Mouse (Mus musculus) erythroblast, embryonic 14.5 days (primary cell): Measurements from ENCODE around the gene Itga9. TPM values are rescaled to one million over a fixed set of nuclear protein-coding genes. Genes with fewer than 3 reads are reported as not detected.

Source experiments
- H3K27me3 ChIP-seq: 2 replicates; pipeline ENCODE4 v1.6.1; 2012; ENCODE audit warnings: inconsistent platforms; ENCODE audit not compliant: control insufficient read depth
- H3K36me3 ChIP-seq: 2 replicates; pipeline ENCODE4 v1.6.1; 2012; ENCODE audit warnings: mild to moderate bottlenecking, inconsistent platforms; ENCODE audit not compliant: control insufficient read depth
- H3K4me1 ChIP-seq: 2 replicates; pipeline ENCODE4 v1.6.1; 2012; ENCODE audit warnings: inconsistent platforms; ENCODE audit not compliant: control insufficient read depth
- H3K4me3 ChIP-seq: replicated peaks from 2 replicates; pipeline ENCODE3; 2012; ENCODE audit warnings: moderate library complexity, mild to moderate bottlenecking, inconsistent platforms
- H3K9me3 ChIP-seq: 2 replicates; pipeline ENCODE4 v1.6.1; 2012; ENCODE audit warnings: low read length, inconsistent platforms, mixed read lengths; ENCODE audit not compliant: control insufficient read depth
- GATA1 ChIP-seq: IDR thresholded peaks from 2 replicates; pipeline ENCODE4 v1.6.1; 2012; ENCODE audit warnings: low read length, inconsistent platforms, mixed read lengths
- TAL1 ChIP-seq: IDR thresholded peaks from 3 replicates; pipeline ENCODE4 v1.6.1; 2012; ENCODE audit warnings: low read length, inconsistent platforms, mixed read lengths
- polyA plus RNA-seq: library from polyadenylated mRNA; stranded (reverse); fragments of >175 nt; gene quantifications from 2 replicates; pipeline ENCODE4 v1.2.3, GENCODE M21; 2012

Itga9 gene
- polyA plus RNA-seq, 1 experiment, result under 0.01 TPM

- Histone ChIP-seq H3K36me3 (no peaks in the 10 kb centered on the region), H3K9me3 (no peaks in the 10 kb centered on the region), H3K27me3 (no peaks in the 10 kb centered on the region), H3K4me1 (no peaks in the 10 kb centered on the region), H3K4me3 (no peak overlapping the region)
- TF ChIP-seq GATA1 (no peak), TAL1 (no peak)
These were observed 32.2 kb downstream of the Itga9 start for GRCm38 (mm10) chr9:118638642-118639210.

DNA sequence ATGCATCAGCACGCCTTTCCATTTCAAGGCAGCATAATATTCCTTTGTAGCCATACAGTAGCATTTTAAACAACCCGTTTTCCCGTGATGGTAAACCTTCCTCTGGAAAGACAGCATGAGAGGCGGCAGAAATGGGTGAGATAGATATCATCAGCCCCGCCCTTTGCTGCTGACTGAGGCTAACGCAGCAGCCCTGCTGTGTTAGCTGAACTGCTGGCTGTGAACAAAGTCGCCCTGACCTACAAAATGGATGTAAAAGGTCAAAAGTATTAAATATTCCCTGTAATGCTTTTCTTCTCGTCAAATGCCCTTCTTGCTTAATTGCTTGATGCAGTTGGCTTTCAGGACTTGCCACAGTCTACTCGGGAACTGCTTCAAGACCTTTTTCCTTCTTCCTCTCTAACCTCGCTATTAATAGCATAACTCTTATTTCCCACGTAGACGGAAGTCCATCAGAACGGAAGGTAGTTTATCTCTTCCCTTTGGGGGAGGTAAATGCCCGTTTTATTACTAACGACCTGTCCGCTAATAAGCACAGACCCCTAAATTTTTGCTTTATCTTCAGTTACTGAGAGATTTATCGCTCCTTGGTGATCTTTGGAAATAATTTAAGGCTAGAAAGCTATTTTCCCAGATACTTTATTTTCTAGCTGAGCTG, 39.3 kb downstream of the Itga9 start:
- no peak overlapping the region for H3K4me3 ChIP-seq
- TF ChIP-seq GATA1, result no peak
- TF ChIP-seq TAL1, result no peak
- no peaks in the 10 kb centered on the region for H3K36me3 ChIP-seq
- H3K4me1 ChIP-seq, result peaks cover 2% of the 10 kb centered on the region; the same call in 1 of the 2 replicates
- H3K27me3 ChIP-seq, result no peaks in the 10 kb centered on the region
- no peaks in the 10 kb centered on the region for H3K9me3 ChIP-seq

GRCm38 (mm10) chr9:118647495-118647894, 41.0 kb downstream of the Itga9 start:
- TF ChIP-seq GATA1, result no peak
- TF ChIP-seq TAL1, result no peak
- Histone ChIP-seq H3K4me1 (peaks cover 2% of the 10 kb centered on the region; the same call in 1 of the 2 replicates), H3K36me3 (no peaks in the 10 kb centered on the region), H3K4me3 (no peak overlapping the region), H3K9me3 (no peaks in the 10 kb centered on the region), H3K27me3 (no peaks in the 10 kb centered on the region)

DNA sequence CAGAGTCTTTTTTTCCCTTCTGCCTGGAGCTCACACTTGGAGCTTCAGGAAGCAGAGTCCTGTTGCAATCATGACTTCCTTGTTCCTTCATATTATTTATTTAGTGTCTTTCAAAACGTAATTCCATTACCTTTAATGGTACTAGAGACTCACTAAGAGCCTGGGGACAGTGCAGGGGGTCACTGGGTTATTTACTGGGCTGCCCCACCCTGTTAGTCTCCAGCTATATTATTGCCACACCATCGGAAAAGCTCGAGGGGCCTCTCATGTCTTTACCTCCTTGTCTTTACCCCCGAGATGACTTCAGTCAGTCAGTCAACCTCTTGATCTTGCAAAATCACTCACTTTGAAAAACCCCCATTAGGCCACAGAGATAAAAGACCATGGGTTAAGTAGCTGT, 44.5 kb downstream of the Itga9 start:
- TF ChIP-seq TAL1 (no peak), GATA1 (no peak)
- Histone ChIP-seq H3K36me3 (no peaks in the 10 kb centered on the region), H3K27me3 (no peaks in the 10 kb centered on the region), H3K4me3 (no peak overlapping the region), H3K4me1 (no peaks in the 10 kb centered on the region), H3K9me3 (peaks cover 2% of the 10 kb centered on the region; the same call in 1 of the 2 replicates)

GRCm38 (mm10) chr9:118651939-118652338, 45.4 kb downstream of the Itga9 start:
- Histone ChIP-seq H3K36me3 (no peaks in the 10 kb centered on the region), H3K27me3 (no peaks in the 10 kb centered on the region), H3K9me3 (peaks cover 2% of the 10 kb centered on the region; the same call in 1 of the 2 replicates), H3K4me3 (no peak overlapping the region), H3K4me1 (no peaks in the 10 kb centered on the region)
- TF ChIP-seq TAL1 (no peak), GATA1 (no peak)

- Histone ChIP-seq H3K36me3 (no peaks in the 10 kb centered on the region), H3K4me3 (no peak overlapping the region), H3K4me1 (no peaks in the 10 kb centered on the region), H3K9me3 (peaks cover 2% of the 10 kb centered on the region; the same call in 1 of the 2 replicates), H3K27me3 (no peaks in the 10 kb centered on the region)
- no peak for TF ChIP-seq TAL1
- TF ChIP-seq GATA1, result no peak
These were observed 46.9 kb downstream of the Itga9 start for GRCm38 (mm10) chr9:118653436-118653835.

DNA sequence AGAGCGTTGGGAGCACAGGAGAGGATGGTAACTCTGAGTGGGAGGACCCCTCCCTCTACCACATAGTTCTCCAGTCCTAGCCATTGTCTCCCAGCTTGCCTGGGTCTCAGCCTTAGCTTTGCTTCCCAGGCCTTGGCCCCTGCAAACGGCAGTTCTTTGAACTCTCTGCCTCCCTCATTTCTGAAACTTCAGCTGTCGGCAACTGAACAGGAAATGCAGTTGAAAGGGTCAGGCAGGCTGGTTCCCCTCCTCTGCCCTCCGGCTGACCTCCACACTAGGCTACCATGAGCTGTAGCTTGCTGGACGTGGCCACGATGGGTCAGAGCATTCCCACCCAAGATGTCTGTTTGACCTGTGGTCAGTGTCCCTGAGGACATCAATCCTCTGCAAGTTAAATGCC, 48.5 kb downstream of the Itga9 start:
- Histone ChIP-seq H3K4me3 (no peak overlapping the region), H3K36me3 (no peaks in the 10 kb centered on the region), H3K27me3 (no peaks in the 10 kb centered on the region), H3K9me3 (peaks cover 2% of the 10 kb centered on the region; the same call in 1 of the 2 replicates), H3K4me1 (no peaks in the 10 kb centered on the region)
- TF ChIP-seq TAL1 (no peak), GATA1 (no peak)

- Histone ChIP-seq H3K4me3 (no peak overlapping the region), H3K9me3 (peaks cover 2% of the 10 kb centered on the region; the same call in 1 of the 2 replicates), H3K4me1 (no peaks in the 10 kb centered on the region), H3K27me3 (no peaks in the 10 kb centered on the region), H3K36me3 (no peaks in the 10 kb centered on the region)
- TF ChIP-seq TAL1, result no peak
- no peak for TF ChIP-seq GATA1
These were observed 49.2 kb downstream of the Itga9 start for GRCm38 (mm10) chr9:118655726-118656125.

DNA sequence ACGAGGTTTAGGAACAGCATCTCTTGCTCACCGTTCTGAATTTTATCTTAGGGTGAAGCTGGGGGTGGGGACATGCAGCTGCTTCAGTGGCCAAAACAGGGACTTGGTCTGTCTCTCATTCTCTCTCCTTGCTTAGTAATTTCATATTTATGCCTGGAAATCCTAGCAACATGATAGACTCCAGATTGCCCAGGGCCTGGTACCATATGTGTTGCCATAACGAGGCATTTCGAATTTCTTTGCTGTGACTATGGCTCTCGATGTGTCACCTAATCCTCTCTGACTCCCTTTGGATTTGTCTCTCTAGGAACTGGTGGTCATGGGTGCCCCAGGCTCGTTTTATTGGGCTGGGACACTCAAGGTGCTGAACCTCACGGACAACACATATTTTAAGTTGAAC, 51.7 kb downstream of the Itga9 start:
- Histone ChIP-seq H3K4me1 (no peaks in the 10 kb centered on the region), H3K36me3 (no peaks in the 10 kb centered on the region), H3K4me3 (no peak overlapping the region), H3K27me3 (no peaks in the 10 kb centered on the region), H3K9me3 (peaks cover under 1% of the 10 kb centered on the region; the same call in 1 of the 2 replicates)
- TF ChIP-seq GATA1 (no peak), TAL1 (no peak)

GRCm38 (mm10) chr9:118659809-118660208, 53.3 kb downstream of the Itga9 start:
- no peak overlapping the region for H3K4me3 ChIP-seq
- H3K27me3 ChIP-seq, result no peaks in the 10 kb centered on the region
- no peaks in the 10 kb centered on the region for H3K36me3 ChIP-seq
- no peaks in the 10 kb centered on the region for H3K9me3 ChIP-seq
- no peak for TF ChIP-seq GATA1
- TF ChIP-seq TAL1, result no peak
- no peaks in the 10 kb centered on the region for H3K4me1 ChIP-seq
